Mouse (Mus musculus) right cerebral cortex, adult 2 months (tissue): ENCODE results near the gene Lrp11.
"Not testable (repeated sequence)": the region's sequence is repeated elsewhere in the genome, so short reads cannot be mapped to it uniquely, and the experiment has no call there.

ENCODE experiments used
- DNase-seq, 2 experiments: peaks; one replicate each; pipeline ENCODE4 v3.0.0; 2021 to 2022; ENCODE audit warnings: low spot score in 2 of 2

Lrp11 gene

DNA sequence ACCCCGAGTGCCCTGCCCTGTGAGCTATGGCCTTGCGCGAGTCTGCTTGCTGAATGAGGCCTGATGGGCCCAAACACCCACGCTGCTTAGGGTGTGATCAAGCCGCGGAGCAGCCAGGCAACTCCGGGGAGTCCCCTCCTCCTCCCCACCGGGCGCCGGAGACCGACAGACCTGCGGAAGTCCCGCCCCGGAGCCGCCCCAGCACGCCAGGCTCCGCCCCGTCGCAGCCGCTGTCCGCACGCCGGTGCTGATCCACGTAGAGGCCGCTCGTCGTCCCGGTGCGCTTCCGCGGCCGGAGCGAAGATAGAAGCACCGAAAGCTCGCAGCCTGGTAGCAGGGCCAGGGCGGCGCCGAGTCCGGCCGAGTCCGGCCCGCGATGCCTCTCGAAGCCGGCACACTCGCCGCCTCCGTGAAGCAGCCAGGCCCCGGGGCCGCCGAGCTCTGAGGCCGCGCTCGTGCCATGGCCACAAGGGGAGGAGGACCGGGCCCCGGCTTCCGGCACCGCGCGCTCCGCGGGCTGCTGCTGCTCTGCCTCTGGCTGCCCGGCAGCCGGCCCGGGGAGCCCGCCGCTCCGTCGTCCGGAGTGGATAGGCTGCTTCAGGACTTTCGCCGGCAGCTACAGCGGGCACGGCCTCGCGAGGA, at the start of gene Lrp11:
Gene Lrp11, plus strand, starts transcription at position 209 of the 642 bp plus-strand sequence.
- DNase-seq = peak; percentile 87

DNA sequence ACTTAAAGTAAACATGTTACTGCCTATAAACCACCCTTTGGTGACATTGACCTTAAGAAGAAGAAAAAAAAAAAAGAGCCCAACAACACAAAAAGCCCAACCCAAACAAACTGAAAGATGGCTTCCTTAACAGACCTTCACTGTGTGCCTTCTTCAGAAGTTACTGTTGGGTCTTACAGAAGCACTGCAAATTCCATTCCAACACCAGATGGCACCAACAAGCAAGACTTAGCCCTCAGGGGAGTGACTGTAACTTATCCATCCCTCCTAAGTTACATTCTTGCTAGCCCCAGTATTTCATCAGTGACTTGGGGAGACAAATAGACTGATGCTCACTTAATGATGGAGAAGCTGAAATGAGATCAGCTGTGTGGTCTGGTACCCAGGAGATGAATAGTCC, 11.6 kb upstream of the Lrp11 start:
- DNase-seq = peak in 1 of 2 experiments; percentile 69

DNA sequence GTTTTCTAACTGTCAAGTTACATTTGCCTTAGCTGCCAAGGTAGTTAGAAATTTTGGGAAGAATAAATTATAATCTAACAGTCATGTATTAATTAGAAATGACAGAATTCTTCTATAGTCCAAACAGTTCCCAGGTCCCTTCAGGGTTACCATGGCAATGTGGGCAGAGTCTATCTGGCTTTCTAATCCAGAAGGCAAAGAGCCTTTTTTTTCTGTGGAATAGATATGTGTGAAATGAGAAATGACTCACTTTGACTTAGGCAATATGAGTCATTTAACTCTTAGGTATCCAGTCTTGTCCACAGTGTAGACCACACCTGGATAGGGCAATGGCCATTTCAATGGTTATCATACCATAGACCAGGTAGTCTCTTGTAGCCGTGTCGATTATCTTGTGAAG, 8.2 kb upstream of the Lrp11 start:
- DNase-seq = no peak

DNA sequence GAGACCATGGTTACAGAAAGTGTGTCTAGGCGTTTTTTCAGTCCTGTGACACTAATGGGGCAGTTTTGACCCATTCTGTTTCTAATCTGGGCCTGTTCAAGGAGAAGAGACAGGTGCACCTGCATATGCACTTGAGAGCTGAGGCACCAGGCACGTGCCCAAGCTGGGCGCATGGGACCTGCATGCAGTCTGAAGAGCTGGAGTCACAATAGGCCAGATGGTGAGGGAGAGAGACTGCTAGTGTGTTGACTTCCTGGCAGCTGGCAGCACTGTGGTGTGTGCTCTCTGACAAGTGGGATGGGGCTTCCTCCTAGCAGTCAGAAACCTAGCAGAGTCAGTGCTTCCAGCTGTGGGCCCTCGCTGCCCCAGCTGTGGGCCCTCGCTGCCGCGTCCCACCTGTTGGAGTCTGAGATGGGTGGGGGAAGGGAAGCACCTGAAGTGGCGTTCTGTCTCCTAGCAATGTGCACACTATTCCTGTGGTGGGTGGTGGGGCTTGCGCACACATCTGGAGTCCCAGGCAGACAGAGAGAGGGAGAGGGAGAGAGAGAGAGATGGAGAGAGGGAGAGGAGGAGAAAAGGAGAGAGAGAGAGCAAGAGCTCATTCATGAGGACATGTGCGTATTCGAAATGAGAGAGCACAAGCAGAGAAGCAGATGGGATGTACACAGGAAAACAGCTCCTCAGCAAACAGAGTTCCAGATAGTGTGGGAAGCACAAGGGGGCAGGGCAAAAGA, 7.3 kb upstream of the Lrp11 start:
- no peak for DNase-seq

DNA sequence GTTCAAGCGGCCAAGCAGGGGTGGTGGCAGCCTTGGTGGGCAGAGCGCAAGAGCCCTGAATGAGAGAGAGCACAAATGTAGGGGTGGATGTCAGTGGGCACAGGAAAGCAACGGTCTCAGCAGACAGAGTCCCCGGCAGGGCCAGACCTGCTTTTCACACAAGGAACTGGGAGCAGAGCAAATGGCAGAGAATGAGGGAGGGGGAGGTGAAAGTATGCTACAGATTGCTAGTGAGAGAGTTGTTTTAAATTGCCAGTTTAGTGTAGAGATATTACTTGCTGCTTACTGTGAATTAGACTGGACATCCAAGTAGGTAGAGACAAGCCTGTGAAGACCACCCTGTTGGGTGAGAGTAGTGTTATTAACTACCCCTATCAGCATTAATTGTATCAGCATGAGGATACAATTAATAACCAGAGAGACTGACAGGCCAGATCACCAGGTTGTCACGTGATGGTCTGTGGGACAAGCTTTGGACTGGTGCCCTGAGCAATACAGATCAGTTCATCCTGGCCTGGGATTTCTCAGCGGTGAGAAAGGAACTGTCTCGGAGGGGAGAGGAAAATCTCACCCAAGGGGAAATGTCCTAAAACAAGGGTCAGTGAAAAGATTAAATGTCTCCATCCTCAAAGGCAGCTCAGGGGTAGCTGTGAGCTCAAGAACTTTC, 6.6 kb upstream of the Lrp11 start:
- no peak for DNase-seq

DNA sequence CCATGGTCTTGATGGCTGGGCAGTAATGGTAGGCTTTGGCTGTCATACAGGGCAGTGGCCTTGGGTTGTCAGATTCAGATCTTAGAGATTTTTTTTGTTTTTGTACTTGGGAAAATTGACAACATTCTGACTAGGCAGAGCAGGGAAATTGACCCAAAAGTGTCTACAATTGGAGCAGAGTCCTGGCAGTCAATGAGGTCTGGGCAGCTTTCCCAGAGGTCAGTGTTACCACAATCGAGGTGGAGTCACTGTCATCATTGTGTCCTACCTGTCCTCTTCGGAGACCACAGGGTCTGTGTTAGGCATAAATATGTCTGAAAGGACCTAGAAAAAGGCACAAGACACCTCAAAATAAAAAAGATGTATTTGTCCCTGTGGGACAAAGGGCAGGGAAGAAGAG, 2.8 kb upstream of the Lrp11 start:
- no peak for DNase-seq

DNA sequence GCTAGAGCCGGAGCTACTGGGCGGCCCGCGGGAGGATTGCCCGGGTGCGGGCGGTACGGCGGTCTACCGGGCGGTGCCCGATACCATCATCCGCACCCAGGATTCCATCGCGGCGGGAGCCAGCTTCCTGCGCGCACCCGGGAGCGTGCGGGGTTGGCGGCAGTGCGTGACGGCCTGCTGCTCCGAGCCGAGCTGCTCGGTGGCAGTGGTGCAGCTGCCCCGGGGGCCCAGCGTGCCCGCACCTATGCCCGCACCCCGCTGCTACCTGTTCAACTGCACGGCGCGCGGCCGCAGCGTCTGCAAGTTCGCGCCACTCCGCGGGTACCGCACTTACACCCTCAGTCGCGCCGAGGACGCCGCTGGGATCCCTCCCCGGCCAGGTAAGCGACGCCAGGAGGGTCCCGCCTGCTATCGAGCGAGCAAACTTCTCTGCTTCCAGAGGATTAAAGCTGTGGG, 662 bp downstream of the Lrp11 start:
- peak in 1 of 2 experiments; percentile 45 for DNase-seq

DNA sequence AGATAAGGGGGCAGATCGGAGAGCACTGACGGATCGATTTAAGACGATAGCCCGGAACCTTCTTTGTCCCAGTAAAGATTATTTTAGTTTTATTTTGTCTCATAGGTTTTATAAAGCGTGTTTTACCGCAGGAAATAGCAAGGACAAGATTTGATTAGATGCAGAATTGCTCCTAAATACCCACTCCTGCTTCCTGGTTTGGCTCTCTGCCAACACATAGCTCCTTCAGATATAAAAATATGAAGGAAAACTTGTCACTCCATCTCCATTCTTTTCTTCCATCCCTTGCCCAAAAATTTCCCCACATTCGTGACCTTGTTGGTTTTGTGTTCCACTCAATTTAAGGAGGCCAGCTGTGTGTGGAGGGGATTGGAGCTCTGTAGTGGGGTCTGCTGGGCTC, 1.2 kb downstream of the Lrp11 start:
- no peak for DNase-seq

DNA sequence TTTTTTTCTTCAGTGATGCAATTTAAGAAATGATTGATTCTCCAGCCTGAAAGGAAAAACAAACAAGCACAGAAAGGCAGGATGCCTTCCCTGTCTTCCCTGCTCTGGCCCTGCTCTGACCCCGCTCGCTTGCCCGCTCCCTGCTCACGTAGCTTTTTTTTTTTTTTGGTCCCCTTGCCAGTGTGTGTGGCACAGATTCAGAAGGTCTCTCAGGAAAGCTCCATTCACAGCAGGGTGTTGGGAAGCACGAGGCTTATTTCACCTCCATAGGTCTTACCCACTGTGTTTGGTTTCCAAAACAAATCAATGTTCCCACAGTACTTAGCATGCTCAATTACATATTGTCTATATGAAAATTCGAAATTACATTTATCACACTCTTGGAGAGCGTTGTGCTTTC, 5.2 kb downstream of the Lrp11 start:
- no peak for DNase-seq

DNA sequence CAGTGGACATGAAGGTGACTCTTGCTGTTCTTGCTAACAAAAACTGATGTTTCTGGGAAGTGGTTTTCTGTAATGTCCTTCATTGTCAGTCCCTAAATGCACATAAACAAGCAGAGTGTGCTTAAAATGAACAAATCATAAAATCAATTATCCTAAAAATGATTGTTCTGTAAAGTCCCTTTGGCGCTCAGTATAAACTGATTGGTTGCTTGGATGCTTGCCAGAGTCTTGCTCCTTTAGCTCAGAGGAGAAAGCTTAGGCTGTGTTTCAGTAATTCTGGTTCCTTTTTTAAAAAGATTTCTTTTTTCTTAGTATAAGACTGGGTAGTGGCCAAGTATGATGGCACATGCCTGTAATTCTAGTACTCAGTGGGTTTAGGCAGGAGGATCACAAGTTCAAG, 6.7 kb downstream of the Lrp11 start:
- no peak for DNase-seq

DNA sequence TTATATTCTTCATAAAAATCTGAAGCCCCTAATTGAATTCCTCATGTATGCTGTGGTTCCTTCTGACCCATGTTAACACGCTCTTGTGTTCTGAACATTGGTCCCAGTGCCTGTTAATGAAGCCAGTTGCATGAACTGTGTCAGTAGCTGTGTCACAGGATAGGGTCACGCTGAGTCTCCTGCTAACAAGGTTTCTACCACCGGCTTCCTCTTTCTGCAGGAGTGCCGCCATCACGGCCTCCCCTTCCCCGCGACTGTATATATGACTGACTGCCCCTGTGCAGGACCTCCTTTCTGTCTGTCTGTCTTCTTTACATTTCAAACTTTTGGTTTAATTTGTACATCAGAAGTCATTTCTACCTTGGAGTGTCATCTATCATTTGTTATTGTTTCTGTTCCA, 8.6 kb downstream of the Lrp11 start:
- DNase-seq = no peak

DNA sequence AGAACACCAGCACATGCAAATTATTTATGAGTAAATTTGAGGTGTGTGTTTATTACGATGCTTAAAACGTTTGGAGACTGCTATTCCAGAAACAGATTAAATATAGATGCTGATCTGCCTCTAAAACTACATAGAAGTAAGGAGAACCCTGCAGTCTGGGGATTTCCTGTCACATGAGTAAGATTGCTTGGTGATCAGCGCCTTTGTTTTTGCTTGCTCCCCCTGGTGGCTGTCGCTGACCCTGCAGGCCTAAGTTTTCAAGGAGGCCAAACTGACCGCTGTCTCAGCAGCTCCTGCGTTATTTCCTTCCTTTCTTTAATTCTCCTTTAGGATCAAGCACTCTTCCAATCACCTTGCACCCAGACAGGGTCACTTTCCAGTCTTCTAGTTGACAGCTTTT, 11.0 kb downstream of the Lrp11 start:
- peak; percentile 82 to 84 for DNase-seq

DNA sequence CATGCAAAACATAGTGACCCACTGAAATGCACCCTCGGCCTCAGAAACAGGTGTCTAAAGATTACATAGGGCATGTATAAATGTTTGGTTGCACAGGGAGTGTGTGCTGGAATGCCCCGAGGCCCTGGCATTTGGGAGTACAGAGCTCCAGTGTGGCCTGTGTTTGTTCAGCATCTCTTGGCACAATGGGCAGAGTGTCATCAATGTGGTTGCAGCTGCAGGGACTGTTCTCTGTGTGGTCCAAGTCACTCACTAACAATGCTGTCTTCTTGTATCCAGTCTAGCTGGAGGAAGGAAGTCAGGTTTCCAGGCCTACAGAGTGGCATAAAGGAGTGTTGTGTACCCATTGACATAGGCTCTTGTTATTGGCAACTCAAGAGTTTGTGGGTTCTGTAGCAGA, 15.6 kb downstream of the Lrp11 start:
- no peak for DNase-seq

DNA sequence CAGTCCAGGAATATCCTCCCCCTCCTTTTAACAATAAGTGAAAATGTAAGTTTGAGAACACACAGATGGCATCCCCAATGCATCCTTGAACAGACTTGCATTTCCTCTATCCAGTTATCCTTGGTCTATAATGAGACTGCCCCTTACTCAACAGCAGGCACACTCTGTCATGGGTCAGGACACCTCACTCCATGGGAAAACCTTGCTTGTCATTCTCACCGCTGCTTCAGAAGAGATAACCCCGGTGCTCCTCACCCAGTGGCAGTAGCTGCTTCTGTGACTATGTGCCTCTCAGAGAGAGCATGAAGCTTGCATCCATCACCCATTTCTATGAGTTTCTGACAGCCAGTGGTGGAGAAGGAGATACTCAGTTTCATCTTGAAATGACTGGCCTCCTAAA, 16.8 kb downstream of the Lrp11 start:
- DNase-seq = no peak

DNA sequence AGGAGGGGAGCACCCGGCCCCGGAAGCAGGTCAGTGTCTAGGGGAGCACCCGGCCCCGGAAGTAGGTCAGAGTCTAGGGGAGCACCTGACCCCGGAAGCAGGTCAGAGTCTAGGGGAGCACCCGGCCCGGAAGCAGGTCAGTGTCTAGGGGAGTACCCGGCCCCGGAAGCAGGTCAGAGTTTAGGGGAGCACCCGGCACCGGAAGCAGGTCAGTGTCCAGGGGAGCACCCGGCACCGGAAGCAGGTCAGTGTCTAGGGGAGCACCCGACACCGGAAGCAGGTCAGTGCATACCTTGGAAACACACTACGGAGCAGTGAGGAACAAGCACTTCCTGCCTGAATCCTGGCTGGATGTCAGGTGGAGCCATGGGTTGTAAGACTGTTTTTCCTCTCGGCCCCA, 19.0 kb downstream of the Lrp11 start:
- DNase-seq = no peak

DNA sequence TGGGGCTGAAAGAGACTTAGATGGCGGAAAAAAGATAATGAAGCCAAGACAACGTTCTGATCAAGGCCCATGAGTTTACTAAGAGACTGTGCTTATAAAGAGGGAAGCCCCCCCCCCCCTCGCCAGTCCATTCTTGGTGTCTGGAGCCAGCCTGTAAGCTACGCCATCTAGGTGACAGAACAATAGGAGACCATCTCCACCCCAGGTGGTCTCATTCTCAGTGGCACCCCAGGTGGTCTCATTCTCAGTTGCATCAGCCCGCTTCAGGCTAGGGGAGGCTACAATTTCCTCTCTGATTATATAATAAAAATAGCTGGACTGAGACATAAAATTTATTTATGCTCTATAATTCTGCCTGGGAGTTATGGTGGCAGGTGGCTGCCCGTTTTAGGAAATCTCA, 22.0 kb downstream of the Lrp11 start:
- no peak for DNase-seq

DNA sequence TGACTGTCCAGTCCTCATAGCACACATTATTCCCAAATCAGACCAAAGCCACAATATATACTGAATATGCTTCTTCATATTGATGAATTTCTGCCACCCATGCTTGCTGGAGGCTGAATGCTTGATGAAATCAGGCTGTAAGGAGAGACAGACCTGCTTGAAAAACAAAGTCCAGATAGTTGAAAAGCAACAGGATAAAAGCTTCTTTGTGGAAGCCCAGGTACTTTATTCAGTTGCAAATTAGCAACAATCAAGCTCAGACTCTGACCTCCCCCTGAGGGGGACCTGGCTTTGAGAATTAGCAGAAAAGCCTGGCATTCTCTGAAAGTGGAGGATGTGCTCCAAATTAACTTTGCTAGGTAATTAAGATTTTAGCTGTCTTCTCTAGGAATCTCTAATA, 22.6 kb downstream of the Lrp11 start:
- not testable (repeated sequence) for DNase-seq

DNA sequence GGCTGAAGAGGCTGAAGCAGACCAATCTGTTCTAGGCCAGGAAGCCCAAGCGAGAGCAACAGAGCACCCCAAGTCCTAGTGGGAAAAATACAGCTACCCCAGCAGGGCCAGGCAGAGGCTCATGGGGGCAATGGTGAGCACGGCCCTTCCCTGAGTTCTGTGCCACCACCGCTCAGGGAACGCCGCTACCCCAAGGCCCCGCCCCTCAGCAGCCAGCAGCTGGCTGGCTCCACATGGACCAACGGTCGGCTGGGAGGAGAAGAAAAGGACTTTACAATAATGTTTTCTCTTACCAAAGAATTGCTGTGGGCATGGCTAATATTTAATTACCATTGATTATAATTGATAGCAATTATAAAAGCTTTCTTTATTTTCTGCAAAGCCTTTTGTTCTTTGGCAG, 25.2 kb downstream of the Lrp11 start:
- DNase-seq = no peak

DNA sequence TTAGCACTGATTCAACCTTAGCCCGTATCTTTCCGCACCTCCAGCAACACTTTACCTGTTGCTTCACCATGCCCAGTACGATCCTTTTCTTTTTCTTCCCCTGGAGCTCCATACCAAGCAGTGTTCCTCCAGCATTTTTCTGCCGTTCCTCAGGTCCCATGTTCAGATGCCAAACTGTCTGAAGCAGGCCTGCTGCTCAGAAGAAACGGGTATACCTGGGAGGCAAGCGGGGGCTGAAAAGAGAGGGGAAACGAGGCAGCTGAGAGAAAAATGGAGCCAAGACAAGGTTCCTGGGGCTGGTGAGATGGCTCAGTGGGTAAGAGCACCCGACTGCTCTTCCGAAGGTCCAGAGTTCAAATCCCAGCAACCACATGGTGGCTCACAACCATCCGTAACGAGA, 27.5 kb downstream of the Lrp11 start:
- DNase-seq = not testable (repeated sequence)

DNA sequence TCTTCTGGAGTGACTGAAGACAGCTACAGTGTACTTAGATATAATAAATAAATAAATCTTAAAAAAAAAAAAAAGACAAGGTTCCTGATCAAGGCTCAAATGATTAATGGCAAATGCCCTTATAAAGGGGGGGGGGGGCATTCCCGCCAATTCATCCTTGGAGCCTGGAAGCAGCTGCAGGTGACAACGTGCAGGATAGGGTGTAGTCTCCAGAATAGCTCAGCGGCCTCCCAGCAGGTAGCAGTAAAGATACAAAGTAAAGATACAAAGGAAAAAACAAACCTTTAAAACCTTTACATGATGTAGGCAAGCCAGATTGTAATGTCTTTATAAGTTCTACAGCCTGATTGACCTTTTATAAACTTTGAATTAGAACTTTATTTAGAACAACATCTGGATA, 28.0 kb downstream of the Lrp11 start:
- DNase-seq = not testable (repeated sequence)

DNA sequence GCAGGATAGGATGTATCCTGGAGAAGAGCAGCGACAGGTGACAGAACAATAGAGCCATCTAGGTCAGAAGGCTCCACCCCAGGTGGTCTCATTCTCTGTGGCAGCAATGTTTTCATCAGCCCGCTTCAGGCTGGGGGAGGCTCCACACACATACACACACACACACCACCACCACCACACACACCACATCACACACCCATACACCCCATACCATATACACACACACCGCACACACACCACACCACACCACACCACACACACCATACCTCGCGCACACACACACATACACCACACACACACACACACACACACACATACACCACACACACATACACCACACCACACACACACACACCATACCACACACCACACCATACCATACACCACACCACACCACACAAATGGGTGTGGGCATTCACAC, 30.2 kb downstream of the Lrp11 start:
- DNase-seq = no peak

DNA sequence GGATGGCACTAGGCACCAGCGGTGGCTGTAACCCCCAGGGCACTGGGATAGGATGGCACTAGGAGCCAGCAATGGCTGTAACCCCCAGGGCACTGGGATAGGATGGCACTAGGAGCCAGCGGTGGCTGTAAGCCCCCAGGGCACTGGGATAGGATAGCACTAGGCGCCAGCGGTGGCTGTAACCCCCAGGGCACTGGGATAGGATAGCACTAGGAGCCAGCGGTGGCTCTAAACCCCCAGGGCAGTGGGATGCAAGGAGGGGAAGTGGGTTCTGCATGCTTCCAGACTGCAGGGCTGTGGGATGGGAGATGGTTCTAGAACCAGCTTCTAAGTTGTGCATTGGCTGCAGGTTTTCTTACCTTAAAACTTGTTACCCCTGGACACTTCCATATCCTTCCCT, 31.1 kb downstream of the Lrp11 start:
- no peak for DNase-seq

DNA sequence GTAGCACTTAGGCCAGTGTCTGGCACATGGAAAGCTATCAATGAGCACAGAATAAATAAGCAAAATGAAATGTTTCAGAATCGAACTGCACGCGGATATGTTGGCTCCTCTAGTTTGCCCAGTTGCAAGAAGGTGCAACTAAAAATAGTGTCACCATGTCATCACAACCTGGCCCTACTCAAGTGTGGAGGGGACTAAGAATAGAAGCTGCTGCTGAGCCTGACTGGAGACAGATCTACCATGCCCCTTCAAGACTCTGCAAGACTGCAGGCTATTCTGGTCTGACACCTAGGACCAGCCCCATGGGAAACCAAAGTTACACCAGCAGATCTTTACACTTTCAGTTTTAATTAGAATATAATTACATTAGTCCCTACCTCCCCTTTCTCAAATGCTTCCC, 32.8 kb downstream of the Lrp11 start:
- no peak for DNase-seq
